Mouse (Mus musculus): ENCODE data around the gene Atxn2. TPM values are rescaled to one million over a fixed set of nuclear protein-coding genes. Genes with fewer than 3 reads are reported as not detected.
"Not testable (repeated sequence)": the region's sequence is repeated elsewhere in the genome, so short reads cannot be mapped to it uniquely, and the experiment has no call there.

The Atxn2 gene
- total RNA-seq, 2 experiments from 2014 or later, result 41.0 to 144 TPM

DNA sequence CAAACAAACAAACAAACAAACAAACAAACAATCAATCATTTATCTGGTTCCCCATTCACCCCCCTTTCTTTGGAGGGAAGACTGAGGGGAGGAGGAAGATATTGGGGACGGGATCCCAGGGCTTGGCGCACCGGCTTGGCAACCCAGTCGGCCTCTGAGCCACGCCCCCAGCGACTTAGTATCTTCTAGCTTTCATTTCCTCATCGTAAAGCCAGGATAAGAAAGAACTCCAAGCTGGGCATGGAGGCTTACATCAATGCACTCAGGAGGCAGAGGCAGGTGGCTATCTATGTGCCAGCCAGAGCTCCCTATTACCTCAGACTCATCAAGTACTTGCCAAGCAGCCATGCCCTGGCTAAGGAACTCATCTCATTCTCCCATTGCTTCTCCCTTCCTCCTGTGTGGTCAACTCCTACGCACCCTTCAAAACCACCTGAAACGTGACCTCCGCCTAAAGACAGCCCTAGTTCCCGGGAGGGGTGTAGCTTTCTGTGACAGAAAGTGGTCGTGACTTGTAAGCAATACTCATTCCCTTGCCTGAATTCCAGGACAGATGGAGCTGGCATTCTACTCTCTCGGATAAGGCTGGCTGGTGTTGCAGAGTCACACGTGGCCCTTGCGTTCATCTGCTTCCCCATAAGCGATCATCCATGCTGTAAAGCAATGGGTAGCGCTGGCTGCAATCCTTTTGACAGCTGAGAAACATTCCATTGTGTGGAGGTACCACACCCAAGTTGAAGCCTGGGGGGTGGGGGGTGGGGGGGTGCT is 132.2 kb downstream of the Atxn2 start:
- ATAC-seq (replicated peaks; ENCODE audit: low FRiP score, low TSS enrichment, poor library complexity, severe bottlenecking), result 0 out of 2 replicates have a peak, but pooled peaks have one; percentile 38

DNA sequence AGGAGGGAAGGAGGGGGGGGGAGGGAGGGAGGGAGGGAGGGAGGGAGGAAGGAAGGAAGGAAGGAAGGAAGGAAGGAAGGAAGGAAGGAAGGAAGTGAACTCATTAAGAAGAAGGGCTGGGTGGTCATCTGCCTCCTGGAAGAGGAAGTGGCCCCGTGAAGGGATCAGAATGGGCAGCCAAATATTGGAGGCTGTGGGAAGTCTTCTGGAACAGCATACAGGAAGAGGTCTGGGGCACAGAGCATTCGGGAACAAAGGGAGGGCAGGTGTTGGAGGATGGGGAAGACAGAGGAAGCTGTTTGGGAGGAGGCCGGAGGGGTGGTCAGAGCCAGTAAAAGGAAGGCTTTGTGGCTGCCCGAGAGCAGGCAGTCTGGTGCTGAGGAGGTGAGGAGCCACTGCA is 134.2 kb downstream of the Atxn2 start:
- ATAC-seq (replicated peaks; ENCODE audit: low FRiP score, low TSS enrichment, poor library complexity, severe bottlenecking), result no peak

DNA sequence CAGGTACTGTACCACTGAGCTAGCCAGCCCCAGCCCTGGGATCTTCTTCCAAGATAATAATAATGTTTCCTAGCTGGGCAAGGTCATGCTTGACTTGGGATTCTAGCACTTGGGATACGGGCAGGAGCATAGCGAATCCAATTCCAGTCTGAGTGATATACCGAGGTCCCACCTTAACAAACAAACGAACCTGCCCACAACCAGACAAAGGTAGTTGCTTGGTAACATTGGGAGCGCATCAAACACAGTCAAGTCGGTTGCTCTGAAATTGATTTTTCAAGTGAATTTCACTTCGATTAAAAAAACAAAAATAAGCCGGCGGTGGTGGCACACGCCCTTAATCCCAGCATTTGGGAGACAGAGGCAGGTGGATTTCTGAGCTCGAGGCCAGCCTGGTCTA is 135.2 kb downstream of the Atxn2 start:
- ATAC-seq (replicated peaks; ENCODE audit: low FRiP score, low TSS enrichment, poor library complexity, severe bottlenecking), result no peak

DNA sequence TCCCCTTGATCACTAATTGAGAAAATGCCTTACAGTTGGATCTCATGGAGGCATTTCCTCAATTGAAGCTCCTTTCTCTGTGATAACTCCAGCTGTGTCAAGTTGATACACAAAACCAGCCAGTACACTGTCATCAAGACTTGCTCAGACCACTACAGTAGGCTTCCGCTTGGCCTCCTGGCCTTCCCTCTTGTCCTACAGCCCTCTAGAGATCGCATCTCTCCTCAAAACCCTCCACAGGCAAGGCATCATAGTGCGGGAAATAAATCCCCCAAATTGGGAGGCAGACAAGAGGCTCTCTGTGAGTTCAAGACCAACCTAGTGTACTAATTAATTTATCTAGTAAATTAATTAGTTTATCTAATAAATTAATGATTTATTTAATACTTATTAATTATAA is 136.1 kb downstream of the Atxn2 start:
- not testable (repeated sequence) for ATAC-seq (replicated peaks; ENCODE audit: low FRiP score, low TSS enrichment, poor library complexity, severe bottlenecking)

DNA sequence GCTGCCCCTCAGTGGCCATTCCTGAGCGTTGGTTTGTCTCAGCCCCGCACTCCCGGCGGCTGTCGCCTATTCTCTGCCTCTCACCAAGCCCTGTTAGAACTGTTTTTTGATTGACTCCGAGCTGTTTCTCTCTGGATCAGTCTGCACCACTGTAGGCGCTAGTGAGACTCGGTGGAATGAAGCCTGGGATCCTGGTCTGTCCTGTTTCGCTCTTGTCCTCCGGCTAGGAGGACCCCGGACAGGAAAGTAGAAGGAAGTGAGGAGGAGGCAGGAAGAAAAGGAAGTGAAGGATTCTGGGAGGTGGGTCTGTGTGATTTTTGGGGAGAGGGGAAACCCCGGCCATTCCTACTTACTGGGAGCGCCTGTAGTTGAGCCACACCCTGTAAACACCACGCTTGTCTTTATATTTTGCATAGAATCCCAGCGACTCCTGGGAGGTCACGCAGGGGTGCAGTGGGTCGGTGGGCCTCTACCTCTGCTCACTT is 136.9 kb downstream of the Atxn2 start:
- ATAC-seq (replicated peaks; ENCODE audit: low FRiP score, low TSS enrichment, poor library complexity, severe bottlenecking), result peak; percentile 34

DNA sequence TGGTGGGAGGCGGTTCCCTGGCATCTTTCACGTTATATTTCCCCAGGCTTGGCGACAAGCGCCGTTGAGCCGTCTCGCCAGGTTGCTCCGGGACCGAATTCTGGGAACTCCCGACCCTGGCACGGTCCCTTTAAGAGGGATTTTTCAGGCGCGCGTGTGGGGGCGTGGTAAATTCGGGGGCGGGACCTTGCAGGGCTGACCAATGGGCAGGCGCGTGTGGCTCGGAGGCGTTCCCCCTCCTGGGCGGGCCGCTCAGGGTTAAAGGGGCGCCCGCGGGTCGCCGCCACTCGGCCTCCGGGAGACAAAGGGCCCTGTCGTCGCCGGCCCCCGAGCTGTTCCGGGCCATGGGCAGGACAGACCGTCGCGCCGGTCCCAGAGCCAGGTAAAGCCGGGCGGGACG is 137.6 kb downstream of the Atxn2 start, which contains the start of gene Pheta1:
Gene Pheta1, plus strand, starts transcription at position 242 of the 400 bp plus-strand sequence.
- peak; percentile 82 for ATAC-seq (replicated peaks; ENCODE audit: low FRiP score, low TSS enrichment, poor library complexity, severe bottlenecking)

DNA sequence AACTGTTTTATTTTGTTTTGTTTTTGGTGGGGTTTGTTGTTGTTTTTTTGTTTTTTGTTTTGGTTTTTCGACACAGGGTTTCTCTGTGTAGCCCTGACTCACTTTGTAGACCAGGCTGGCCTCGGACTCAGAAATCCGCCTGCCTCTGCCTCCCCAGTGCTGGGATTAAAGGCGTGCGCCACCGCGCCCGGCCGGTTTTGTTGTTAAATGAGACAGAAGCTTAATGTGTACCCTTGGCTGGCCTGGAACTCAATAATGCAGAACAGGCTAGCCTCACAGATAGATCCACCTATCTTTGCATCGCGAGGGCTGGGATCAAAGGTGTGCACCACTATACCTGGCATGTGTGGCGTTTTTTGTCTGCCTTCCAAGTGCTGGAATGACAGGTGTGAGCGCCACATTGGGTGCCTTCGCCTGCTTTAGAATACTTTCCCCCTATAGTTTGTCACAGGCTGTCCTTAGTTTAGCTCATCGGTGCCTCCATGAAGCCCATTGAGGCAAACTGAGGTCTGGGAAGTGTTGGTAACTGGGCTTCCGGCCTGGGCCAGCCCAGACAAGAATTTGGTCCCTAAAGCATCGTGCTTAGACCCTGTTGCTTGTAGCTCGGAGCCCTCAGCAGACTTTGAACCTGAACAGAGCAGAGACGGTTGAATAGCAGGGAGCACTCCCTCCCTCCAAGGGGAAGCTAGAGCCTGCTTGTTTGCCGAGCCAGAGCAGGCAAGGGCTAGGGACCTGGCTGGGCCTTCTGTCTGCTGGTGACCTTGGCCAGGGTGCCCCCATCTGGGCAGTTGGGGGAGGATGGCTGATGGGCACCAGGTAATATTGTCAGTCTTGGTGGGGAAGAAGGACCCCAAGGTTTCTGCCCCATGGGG is 138.6 kb downstream of the Atxn2 start:
- ATAC-seq (replicated peaks; ENCODE audit: low FRiP score, low TSS enrichment, poor library complexity, severe bottlenecking), result no peak

DNA sequence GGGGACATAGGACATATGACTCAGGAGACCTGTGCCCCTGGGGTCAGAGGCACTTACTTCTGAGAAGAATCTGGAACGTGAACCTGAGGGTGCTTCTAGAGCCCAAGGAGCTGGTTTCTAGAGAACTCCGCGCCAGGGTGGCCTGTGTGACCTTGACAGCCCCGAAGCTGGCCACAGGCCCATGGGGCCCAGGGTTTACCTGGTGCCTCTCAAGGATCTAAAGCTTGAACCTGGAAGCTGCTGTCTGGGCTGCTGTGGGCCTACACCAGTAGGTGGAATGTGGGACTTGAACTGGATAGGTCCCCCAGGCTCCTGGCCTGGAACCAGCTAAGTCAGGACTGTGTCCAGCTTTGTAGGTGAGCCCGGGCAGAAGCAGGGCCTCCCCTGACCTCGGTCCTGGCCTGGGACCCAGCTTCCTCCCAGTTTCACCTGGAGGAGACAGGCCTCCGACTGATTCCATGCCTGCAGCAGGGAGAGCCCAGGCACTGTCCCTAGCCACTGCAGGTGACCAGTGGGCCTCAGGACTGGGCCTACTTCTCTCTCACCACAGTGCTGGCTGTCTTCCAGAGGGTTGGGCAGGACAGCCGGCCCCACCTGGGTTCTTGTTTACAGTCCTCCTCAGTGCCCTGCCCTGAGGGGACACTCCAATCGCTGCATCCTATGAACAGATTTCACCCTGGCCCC is 142.4 kb downstream of the Atxn2 start:
- ATAC-seq (replicated peaks; ENCODE audit: low FRiP score, low TSS enrichment, poor library complexity, severe bottlenecking), result no peak

DNA sequence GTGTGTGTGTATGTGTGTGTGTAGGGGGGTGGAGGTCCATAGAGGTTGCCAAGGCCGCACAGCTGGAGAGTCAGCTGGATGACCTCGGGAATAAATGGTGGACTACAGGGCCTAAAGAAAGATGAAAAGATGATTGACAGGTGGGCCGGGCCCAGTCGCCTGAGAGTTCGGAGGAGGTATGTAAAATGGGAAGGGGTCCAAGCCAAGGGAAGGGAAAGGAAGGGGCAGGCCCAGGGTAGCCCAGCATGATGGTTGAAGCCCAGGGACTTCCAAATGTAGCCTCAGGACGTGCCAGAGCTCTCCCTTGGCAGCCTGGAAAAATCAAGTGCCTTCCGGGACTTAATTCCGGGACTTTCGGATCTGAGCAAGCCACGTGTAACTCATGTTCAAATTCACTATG is 143.6 kb downstream of the Atxn2 start:
- ATAC-seq (replicated peaks; ENCODE audit: low FRiP score, low TSS enrichment, poor library complexity, severe bottlenecking), result no peak

DNA sequence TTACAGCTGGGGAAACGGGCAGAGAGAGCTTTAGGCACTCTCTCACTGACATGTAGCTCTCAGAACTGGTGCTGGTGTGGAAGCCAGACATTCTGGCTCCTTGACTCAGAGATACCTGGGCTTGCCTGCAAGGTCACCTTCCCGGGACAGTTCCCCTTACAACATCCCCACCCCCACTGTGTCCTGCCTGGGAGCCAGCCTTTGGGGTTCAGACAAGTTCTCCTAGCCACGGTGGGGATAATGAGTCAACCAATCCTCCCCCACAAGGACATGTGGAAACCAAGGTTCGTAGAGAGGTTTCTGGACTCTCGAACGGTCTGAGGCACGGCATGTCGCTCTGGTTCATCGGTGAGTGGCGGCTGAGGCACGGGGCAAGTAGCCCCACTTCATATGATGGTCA is 145.6 kb downstream of the Atxn2 start:
- no peak for ATAC-seq (replicated peaks; ENCODE audit: low FRiP score, low TSS enrichment, poor library complexity, severe bottlenecking)

DNA sequence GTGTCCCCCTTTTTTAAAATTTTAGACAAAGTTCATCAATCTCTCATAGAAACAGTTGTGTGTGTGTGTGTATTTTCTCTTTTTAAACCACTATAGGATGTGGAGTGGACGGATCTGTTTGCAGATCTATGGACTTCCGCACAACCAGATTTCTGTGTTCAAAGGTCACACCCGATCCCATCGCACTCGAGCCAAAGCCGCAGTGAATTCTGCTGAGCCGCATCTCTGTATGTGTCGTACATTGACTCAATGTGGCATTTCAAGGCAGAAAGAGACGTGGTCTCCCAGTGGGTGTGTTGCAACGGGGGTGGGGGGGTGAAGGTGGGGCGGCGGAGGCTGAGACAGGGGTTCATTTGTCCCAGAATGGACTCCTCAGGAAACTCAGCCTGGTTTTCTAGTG is 147.3 kb downstream of the Atxn2 start:
- no peak for ATAC-seq (replicated peaks; ENCODE audit: low FRiP score, low TSS enrichment, poor library complexity, severe bottlenecking)

DNA sequence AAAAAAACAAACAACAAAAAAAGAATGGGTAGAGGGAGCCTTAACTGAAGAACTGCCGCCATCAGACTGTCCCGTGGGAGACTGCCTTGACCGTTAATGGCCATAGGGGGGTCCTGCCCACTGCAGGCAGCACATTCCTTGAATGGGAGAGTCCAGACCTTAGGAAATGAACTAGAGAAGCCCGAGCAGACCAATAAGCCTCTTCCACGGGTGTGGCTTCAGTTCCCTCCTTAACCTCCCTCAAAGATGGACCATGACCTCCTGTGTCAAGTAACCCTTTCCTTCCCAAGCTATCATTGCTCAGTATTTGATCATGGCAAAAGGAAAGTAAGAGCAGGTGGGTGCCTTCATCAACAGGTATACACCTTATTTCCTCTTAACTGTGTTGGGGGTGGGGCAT is 150.8 kb downstream of the Atxn2 start:
- no peak for ATAC-seq (replicated peaks; ENCODE audit: low FRiP score, low TSS enrichment, poor library complexity, severe bottlenecking)

DNA sequence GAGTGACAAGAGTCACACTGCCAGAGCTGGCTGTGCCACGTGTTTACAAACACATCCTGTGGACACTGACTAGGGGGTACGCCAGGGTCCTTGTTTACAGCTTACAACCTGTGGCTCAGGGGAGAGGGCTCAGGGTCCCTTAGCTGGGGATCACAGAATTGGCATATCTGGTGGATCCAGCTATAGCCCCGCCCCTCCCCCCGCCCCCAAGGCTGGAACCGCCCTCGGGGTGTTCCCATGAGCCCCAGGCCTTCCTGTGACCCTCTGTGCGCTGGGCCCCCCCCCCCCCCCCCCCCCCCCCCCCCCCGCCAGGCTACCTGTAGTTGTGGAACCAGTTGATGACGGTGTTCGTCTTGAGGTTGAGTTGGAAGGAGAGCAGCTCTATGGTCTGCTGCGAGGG is 153.2 kb downstream of the Atxn2 start:
- no peak for ATAC-seq (replicated peaks; ENCODE audit: low FRiP score, low TSS enrichment, poor library complexity, severe bottlenecking)

Other genes starting within 250 kb of the Atxn2 start
- gene Adam1b, start 207.9 kb upstream of the Atxn2 start, total RNA-seq (2014; fragmentation: Nextera tagmentation), result 0.39 TPM in 1 of 2 replicates, not detected in the other
- gene Adam1b, start 207.9 kb upstream of the Atxn2 start, total RNA-seq (2017), result not detected in 2 replicates
- gene Adam1a, start 165.9 kb upstream of the Atxn2 start, total RNA-seq (2014; fragmentation: Nextera tagmentation), result 1.4 and 3.0 TPM in 2 replicates
- 2.9 and 5.0 TPM in 2 replicates for gene Adam1a, start 165.9 kb upstream of the Atxn2 start, total RNA-seq (2017)
- not detected in 2 replicates for gene Gm42878, start 165.9 kb upstream of the Atxn2 start, total RNA-seq (2014; fragmentation: Nextera tagmentation)
- not detected in 2 replicates for gene Gm42878, start 165.9 kb upstream of the Atxn2 start, total RNA-seq (2017)
- gene Mapkapk5, start 165.4 kb upstream of the Atxn2 start, total RNA-seq (2014; fragmentation: Nextera tagmentation), result 135 and 143 TPM in 2 replicates
- gene Mapkapk5, start 165.4 kb upstream of the Atxn2 start, total RNA-seq (2017), result 120 and 186 TPM in 2 replicates
- gene Aldh2, start 117.5 kb upstream of the Atxn2 start, total RNA-seq (2014; fragmentation: Nextera tagmentation), result 98.2 and 116 TPM in 2 replicates
- gene Aldh2, start 117.5 kb upstream of the Atxn2 start, total RNA-seq (2017), result 189 and 268 TPM in 2 replicates
- 1.8 and 2.4 TPM in 2 replicates for gene Acad12, start 92.4 kb upstream of the Atxn2 start, total RNA-seq (2014; fragmentation: Nextera tagmentation)
- 0.38 and 2.6 TPM in 2 replicates for gene Acad12, start 92.4 kb upstream of the Atxn2 start, total RNA-seq (2017)
- gene Acad10, start 50.8 kb upstream of the Atxn2 start, total RNA-seq (2014; fragmentation: Nextera tagmentation), result 6.2 and 14.2 TPM in 2 replicates
- gene Acad10, start 50.8 kb upstream of the Atxn2 start, total RNA-seq (2017), result 1.4 and 6.3 TPM in 2 replicates
- 26.8 and 41.9 TPM in 2 replicates for gene Brap, start 50.8 kb upstream of the Atxn2 start, total RNA-seq (2014; fragmentation: Nextera tagmentation)
- 57.6 and 62.5 TPM in 2 replicates for gene Brap, start 50.8 kb upstream of the Atxn2 start, total RNA-seq (2017)
- gene Sh2b3, start 126.3 kb downstream of the Atxn2 start, total RNA-seq (2014; fragmentation: Nextera tagmentation), result 11.2 and 13.3 TPM in 2 replicates
- 5.1 and 5.3 TPM in 2 replicates for gene Sh2b3, start 126.3 kb downstream of the Atxn2 start, total RNA-seq (2017)
- gene Pheta1, start 137.6 kb downstream of the Atxn2 start, total RNA-seq (2014; fragmentation: Nextera tagmentation), result 2.9 and 4.2 TPM in 2 replicates
- 0.42 and 2.6 TPM in 2 replicates for gene Pheta1, start 137.6 kb downstream of the Atxn2 start, total RNA-seq (2017)